Mouse (Mus musculus): ENCODE data around the gene Stx7. TPM values are rescaled to one million over a fixed set of nuclear protein-coding genes. Genes with fewer than 3 reads are reported as not detected.

Gene Stx7
- polyA plus RNA-seq, 1 experiment: 35.7 TPM

DNA sequence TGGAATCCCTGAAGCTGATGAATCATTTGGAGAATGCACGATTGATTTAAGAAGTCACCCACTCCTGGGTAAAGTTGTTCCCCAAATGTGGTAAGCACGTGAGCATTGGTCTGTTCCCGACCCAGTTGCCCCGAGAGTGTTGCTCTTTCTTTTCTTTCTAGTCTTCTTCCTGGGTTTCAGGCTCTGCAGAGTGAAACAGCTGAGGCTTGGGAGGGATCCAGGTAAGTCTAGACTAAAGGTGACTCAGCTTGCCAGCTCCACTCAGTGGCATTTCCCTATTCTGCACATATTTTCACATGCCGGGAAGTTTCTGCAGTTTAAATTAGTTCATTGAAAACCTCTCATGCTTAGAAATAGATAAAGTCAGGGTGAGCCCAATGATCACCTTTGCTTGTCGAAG is 61.0 kb downstream of the Stx7 start:
- Histone ChIP-seq H3K4me3 (ENCODE audit: insufficient read depth, low read depth, low read length) (no peak overlapping the region), H3K4me1 (ENCODE audit: control insufficient read depth, insufficient read depth, insufficient read length, low read length) (no peaks in the 10 kb centered on the region), H3K27ac (replicated peaks; ENCODE audit: low read depth, low read length) (no peak overlapping the region)

DNA sequence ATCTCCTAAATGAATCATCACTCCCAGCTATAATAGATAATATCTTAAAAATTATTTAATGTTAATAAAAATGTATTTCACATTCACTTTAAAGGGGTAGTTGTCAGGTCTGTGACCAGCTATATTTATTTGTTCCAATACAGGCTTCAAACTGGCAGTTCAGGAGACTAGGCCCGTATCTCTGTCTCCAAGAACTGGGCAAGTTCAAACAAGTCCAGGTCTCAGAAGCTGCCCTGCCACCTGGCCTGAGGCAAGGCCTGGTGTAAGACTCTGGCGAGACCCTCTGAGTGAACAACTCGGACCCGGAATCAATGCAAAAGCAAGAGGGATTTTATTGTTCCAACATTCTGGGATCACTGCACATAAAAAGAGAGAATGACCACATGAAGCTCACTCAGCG is 64.2 kb downstream of the Stx7 start:
- no peak overlapping the region for H3K4me3 ChIP-seq (ENCODE audit: insufficient read depth, low read depth, low read length)
- H3K27ac ChIP-seq (replicated peaks; ENCODE audit: low read depth, low read length): no peak overlapping the region
- H3K4me1 ChIP-seq (ENCODE audit: control insufficient read depth, insufficient read depth, insufficient read length, low read length): no peaks in the 10 kb centered on the region

DNA sequence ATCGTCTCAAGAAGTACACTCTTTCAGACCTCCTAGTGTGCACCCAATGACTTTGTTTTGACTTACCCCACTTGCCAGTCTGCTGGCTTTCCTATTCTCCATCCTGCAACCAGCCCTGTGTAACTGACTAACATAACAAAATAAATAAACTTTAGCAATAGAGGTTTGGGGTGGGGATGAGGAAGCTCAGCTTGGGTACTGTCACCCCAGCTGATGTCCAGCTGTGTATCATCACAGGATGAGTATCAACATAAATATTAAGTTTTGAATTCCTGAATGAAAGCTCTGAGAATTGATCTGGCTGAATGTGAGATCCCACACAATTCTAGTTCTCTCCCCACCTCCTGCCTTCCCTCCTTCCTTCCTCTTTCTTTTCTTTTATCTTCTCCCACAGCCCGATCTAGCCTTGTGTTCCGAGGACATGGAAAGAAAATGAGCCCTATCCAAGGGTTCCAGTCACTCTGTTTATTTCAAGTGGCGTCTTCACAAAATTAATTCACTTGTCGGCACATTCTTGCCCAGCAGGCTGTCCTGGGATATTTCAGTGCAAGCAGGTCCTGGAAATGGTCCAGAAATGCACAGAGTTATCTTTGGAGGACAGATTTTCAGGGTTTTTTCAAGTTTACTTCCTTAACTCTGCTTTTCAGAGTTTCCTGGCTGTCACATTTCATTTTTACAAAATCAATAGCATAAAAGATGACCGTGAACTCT is 68.6 kb downstream of the Stx7 start:
- Histone ChIP-seq H3K4me1 (ENCODE audit: control insufficient read depth, insufficient read depth, insufficient read length, low read length) (no peaks in the 10 kb centered on the region), H3K27ac (replicated peaks; ENCODE audit: low read depth, low read length) (no peak overlapping the region), H3K4me3 (ENCODE audit: insufficient read depth, low read depth, low read length) (no peak overlapping the region)

DNA sequence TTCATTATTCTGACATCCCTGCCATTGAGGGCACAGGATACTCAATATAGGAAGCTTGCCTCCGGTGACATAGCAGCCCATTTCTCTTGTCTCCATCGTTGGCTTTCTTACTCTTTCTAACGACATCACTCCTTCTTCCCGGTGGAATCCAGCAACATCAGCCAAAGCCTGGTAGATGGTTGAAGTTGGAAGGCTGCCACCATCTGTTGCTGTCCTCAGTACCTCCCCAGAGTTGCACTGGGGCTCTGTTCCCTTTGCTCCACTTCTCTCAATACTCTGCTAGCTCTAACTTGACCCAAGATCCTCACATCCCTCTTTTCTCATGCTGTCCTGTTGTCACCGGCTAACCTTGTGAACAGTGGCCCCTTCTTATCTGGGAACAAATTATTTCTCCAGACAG is 71.8 kb downstream of the Stx7 start:
- Histone ChIP-seq H3K4me3 (ENCODE audit: insufficient read depth, low read depth, low read length) (no peak overlapping the region), H3K27ac (replicated peaks; ENCODE audit: low read depth, low read length) (no peak overlapping the region), H3K4me1 (ENCODE audit: control insufficient read depth, insufficient read depth, insufficient read length, low read length) (no peaks in the 10 kb centered on the region)

DNA sequence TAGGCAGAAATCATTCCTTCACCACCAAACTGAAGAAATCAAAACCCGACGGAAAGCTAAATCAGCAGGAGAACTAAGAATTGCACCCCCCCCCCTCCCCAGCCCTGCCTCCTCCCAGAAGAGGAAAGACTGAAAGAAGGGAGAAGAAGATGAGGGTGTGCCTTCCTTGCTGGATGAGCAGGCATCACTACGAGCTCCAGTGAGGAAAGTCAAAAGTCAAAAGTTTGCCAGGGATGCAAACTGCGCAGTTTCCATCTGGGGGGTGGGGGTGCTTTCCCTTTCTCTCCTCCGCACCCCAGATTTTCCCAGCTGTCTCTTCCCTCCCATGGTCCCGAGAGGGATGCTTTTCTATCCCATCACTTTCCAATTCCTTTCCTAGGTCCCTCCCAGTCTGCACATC is 73.8 kb downstream of the Stx7 start:
- Histone ChIP-seq H3K4me1 (ENCODE audit: control insufficient read depth, insufficient read depth, insufficient read length, low read length) (no peaks in the 10 kb centered on the region), H3K27ac (replicated peaks; ENCODE audit: low read depth, low read length) (no peak overlapping the region), H3K4me3 (ENCODE audit: insufficient read depth, low read depth, low read length) (peak overlapping the region; percentile 27; the same call in 1 of the 2 replicates)

DNA sequence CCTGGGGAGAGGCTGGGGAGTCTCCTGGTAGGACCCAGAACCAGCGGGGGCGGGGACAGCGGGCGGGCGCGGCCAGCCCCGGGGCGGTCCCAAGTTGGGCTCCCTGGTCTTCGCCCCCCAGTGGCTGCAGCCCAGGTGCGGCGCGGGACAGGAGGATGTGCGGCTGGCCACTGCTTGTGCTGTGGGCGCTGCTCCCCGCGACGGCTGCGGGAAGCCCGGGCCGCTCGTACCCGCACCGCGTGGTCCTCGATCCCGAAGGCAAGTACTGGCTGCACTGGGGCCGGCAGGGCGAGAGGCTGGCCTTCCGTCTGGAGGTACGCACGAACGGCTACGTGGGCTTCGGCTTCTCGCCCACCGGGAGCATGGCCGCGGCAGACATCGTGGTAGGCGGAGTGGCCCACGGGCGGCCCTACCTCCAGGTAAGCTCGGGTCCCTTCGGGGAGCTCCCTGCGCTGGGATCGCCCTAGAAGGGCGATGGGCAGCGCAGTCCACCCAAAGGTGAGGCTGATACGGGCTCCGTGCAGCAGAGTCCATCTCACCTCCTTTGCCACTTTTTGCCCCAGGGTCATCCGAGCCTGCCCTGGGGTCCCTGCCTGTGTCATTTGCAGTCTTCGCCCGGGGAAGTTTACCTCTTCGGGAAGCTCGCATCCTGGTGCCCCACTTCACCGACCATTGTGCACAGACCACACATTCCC is 74.5 kb downstream of the Stx7 start, which contains the start of gene Moxd1:
TSS of gene Moxd1 (plus strand) at position 69 of the 695 bp plus-strand sequence.
- Histone ChIP-seq H3K4me1 (ENCODE audit: control insufficient read depth, insufficient read depth, insufficient read length, low read length) (no peaks in the 10 kb centered on the region), H3K27ac (replicated peaks; ENCODE audit: low read depth, low read length) (no peak within 1 kb of the TSS), H3K4me3 (ENCODE audit: insufficient read depth, low read depth, low read length) (peak within 1 kb of the TSS; percentile 27)

DNA sequence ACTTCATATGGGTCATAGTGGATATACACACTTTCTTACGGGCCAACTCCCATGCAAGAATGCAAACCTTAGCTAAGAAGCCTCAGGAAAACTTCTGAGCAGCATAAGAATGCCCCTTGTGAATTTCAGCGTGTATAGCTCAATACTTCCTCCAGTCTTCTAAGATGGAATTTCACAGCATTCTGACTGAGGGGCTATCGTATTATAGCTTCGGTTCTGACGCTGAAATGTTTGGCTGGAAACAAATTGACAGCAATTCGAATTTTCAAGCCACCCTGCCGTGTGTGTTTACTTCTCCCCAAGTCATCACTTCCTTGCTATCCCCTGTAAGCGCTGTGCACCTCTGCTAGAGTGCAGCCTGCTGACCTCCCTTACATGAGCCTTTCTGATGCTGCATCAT is 75.5 kb downstream of the Stx7 start:
- no peaks in the 10 kb centered on the region for H3K4me1 ChIP-seq (ENCODE audit: control insufficient read depth, insufficient read depth, insufficient read length, low read length)
- no peak overlapping the region for H3K4me3 ChIP-seq (ENCODE audit: insufficient read depth, low read depth, low read length)
- H3K27ac ChIP-seq (replicated peaks; ENCODE audit: low read depth, low read length): no peak overlapping the region

DNA sequence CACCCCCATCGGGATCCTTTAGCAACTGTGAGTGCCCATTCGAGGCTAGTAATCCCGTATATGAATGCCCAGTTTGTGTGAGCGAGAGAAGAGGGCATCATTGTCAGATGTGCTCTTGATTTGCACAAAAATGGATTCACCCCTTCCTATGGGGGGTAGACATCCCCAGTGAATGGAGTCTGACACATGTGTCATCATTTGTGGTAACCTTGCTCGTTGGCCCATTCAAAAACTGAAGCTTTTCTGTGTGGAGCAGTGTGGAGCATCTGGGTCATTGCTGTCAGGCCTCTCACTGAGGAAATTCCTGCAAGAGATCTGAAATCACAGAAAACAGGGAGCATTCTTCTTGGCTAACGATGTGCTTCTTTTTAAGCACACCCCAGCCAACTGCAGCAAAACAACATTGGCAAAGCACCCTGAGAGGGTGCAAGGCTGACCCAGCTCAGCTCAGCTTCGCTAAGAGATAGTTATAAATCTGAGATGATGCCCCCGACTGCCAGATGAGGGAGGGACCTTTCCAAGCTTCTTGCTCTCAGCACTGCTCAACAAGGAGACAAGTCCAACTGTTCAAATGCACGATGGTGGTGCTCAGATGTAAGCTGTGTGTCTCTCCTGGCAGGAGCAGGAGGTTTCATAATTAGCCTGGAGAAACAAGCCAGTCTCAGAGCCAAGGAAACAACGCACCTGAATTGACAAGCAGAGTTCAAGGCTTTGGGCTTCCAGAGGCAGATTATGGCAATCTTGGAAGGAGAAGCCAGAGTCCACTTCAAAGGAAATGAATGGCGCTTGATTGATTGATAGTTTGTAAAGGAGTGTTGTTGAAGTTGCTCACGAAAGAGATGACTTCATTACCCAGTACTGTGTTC is 79.4 kb downstream of the Stx7 start:
- H3K27ac ChIP-seq (replicated peaks; ENCODE audit: low read depth, low read length): no peak overlapping the region
- H3K4me3 ChIP-seq (ENCODE audit: insufficient read depth, low read depth, low read length): no peak overlapping the region
- no peaks in the 10 kb centered on the region for H3K4me1 ChIP-seq (ENCODE audit: control insufficient read depth, insufficient read depth, insufficient read length, low read length)

DNA sequence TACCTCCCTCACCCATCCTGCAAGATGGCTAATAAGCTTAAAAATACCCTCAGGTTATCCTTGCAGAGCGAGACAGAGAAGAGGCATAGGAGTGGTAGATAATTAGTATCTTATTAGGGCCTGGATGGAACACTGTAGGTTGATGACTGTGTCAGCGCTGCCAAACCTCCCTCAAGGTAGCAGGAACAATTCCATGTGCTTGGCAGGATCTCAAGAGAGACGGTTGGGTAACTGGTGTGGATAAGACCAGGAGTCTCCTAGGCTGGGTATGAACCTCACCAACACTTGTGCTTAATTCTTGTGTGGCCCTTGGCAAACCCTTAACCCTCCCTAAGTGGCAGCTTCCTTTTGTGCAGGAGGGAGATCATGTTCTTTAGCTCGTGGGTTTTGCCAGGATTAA is 83.2 kb downstream of the Stx7 start:
- no peak overlapping the region for H3K4me3 ChIP-seq (ENCODE audit: insufficient read depth, low read depth, low read length)
- H3K27ac ChIP-seq (replicated peaks; ENCODE audit: low read depth, low read length): no peak overlapping the region

DNA sequence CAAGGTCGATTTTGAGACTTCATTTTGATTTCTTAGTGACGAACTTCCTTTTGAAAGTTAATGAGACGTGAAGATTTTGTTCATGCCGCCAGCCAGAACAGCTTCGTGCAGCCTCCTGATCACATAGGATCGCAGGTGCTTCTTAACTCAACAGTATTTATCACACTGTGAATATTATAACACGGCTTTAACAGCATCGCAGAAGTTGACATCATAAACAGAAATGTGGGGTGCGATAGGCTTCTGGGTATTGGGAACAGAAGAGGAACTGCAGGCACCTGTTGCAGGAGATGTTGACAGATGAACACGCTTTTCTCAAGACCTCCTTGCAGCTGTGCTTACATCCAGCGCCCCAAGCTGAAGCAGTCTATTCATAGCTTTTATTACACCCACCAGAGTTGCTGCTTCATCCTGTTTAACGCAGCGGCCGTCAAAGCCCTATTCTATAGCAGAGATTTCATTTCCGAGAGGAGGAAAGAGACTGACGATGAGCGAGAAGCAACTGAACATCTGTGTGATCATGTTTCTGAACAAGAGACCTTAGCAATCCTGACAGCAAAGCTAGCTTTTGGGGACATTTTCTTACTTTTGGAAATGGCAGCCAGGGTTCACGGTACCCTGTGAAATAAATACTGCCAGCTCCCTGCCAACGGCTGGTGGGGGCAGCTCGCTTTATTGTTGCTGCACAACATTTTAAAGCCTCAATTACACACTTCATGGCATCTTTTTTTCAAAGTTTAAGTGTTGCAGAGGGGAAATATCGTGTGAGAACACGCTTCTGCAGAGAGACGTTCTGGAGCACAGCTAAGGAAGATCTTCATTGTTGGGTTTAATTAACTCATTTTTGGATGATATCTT is 86.6 kb downstream of the Stx7 start:
- no peak overlapping the region for H3K4me3 ChIP-seq (ENCODE audit: insufficient read depth, low read depth, low read length)
- H3K27ac ChIP-seq (replicated peaks; ENCODE audit: low read depth, low read length): no peak overlapping the region
- H3K4me1 ChIP-seq (ENCODE audit: control insufficient read depth, insufficient read depth, insufficient read length, low read length): no peaks in the 10 kb centered on the region

More for the DNA sequence above, 83.2 kb downstream of the Stx7 start:
- no peaks in the 10 kb centered on the region for H3K4me1 ChIP-seq (ENCODE audit: control insufficient read depth, insufficient read depth, insufficient read length, low read length)

Other genes with a start within 250 kb of the Stx7 start
- gene Taar1, start 228.9 kb upstream of the Stx7 start, polyA plus RNA-seq (2012; ENCODE audit: insufficient read depth, insufficient read length, missing spikeins): not detected in 2 replicates
- gene Taar2, start 210.7 kb upstream of the Stx7 start, polyA plus RNA-seq (2012; ENCODE audit: insufficient read depth, insufficient read length, missing spikeins): not detected in 2 replicates
- not detected in 2 replicates for gene Taar3, start 199.7 kb upstream of the Stx7 start, polyA plus RNA-seq (2012; ENCODE audit: insufficient read depth, insufficient read length, missing spikeins)
- gene Taar4, start 188.8 kb upstream of the Stx7 start, polyA plus RNA-seq (2012; ENCODE audit: insufficient read depth, insufficient read length, missing spikeins): not detected in 2 replicates
- gene Taar5, start 178.6 kb upstream of the Stx7 start, polyA plus RNA-seq (2012; ENCODE audit: insufficient read depth, insufficient read length, missing spikeins): not detected in 2 replicates
- not detected in 2 replicates for gene Taar6, start 163.7 kb upstream of the Stx7 start, polyA plus RNA-seq (2012; ENCODE audit: insufficient read depth, insufficient read length, missing spikeins)
- not detected in 2 replicates for gene Taar7a, start 155.8 kb upstream of the Stx7 start, polyA plus RNA-seq (2012; ENCODE audit: insufficient read depth, insufficient read length, missing spikeins)
- not detected in 2 replicates for gene Taar7b, start 149.4 kb upstream of the Stx7 start, polyA plus RNA-seq (2012; ENCODE audit: insufficient read depth, insufficient read length, missing spikeins)
- gene Taar7d, start 122.1 kb upstream of the Stx7 start, polyA plus RNA-seq (2012; ENCODE audit: insufficient read depth, insufficient read length, missing spikeins): not detected in 2 replicates
- not detected in 2 replicates for gene Taar7e, start 111.7 kb upstream of the Stx7 start, polyA plus RNA-seq (2012; ENCODE audit: insufficient read depth, insufficient read length, missing spikeins)
- gene Taar7f, start 99.8 kb upstream of the Stx7 start, polyA plus RNA-seq (2012; ENCODE audit: insufficient read depth, insufficient read length, missing spikeins): not detected in 2 replicates
- not detected in 2 replicates for gene Taar8a, start 72.8 kb upstream of the Stx7 start, polyA plus RNA-seq (2012; ENCODE audit: insufficient read depth, insufficient read length, missing spikeins)
- gene Taar8b, start 57.0 kb upstream of the Stx7 start, polyA plus RNA-seq (2012; ENCODE audit: insufficient read depth, insufficient read length, missing spikeins): not detected in 2 replicates
- not detected in 2 replicates for gene Taar8c, start 47.4 kb upstream of the Stx7 start, polyA plus RNA-seq (2012; ENCODE audit: insufficient read depth, insufficient read length, missing spikeins)
- gene Taar9, start 39.8 kb upstream of the Stx7 start, polyA plus RNA-seq (2012; ENCODE audit: insufficient read depth, insufficient read length, missing spikeins): not detected in 2 replicates
- 0.55 TPM in 1 of 2 replicates, not detected in the other for gene Moxd1, start 74.2 kb downstream of the Stx7 start, polyA plus RNA-seq (2012; ENCODE audit: insufficient read depth, insufficient read length, missing spikeins)

Data from brown adipose tissue, adult 24 weeks (tissue).